Mouse (Mus musculus): Measurements from ENCODE around the gene Tab2.

DNA sequence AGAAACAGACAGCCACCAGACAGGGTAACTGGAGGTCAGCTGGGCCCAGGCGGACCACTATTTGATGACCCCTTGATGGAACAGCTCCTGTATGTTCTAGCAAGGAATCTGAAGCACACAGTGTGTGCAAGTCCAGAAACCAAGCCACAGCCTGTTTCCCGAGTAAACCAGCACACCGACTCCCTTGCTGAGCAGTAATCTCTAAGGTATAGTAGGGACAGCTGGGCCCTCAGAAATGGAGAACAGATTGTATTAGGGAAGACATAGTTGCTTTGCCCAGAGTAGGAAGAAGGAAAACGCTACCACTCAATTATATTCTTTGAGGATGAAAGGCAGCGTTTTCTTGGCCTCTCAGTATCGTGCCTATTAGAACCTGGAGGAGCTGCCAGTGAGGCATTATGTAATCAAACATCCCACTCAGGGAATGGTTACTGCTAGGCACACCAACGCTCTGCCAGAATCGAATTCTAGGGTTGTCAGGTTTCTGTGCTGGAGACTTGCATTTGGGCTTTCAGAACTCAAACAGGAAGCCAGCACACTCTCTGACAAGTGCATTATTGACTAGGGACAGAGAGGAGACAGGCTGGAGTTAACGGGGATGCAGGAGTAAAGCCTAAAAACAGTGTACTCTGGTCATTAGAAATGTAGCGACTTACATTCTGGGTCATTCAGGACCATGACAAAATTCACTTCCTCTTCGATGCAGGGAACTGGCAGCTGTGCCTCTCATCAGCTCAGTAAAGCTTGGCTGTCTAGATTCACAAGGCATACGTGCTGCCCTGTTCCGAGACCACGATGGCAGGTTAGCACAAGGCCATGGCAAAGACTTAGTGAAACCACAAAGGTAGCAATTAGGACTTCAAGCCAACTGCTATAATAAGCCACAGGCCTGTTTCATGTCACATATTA lies 55.1 kb downstream of the Tab2 start:
- TF ChIP-seq JUND (conservative IDR thresholded peaks at IDR 0.05; ENCODE audit: low read depth, low read length) (no peak), CTCF (conservative IDR thresholded peaks at IDR 0.05 in 1 of 2, IDR thresholded peaks at IDR 0.05 in 1 of 2; ENCODE audit: low read depth in 2 of 2, low read length in 2 of 2) (no peak), POLR2A (IDR thresholded peaks at IDR 0.05; ENCODE audit: low read depth, low read length) (no peak), TCF12 (IDR thresholded peaks at IDR 0.05; ENCODE audit: low read depth, low read length) (no peak), MAFK (IDR thresholded peaks at IDR 0.05; ENCODE audit: insufficient replicate concordance, low read length) (no peak), IRF4 (IDR thresholded peaks at IDR 0.05; ENCODE audit: low read depth, low read length) (no peak), USF1 (IDR thresholded peaks at IDR 0.05; ENCODE audit: low read depth, low read length) (no peak), ZC3H11A (IDR thresholded peaks at IDR 0.05; ENCODE audit: low read depth, low read length) (no peak), CHD2 (IDR thresholded peaks at IDR 0.05; ENCODE audit: low read length) (no peak), NELFE (IDR thresholded peaks at IDR 0.05; ENCODE audit: low read depth, low read length) (no peak)
